Mouse (Mus musculus) hindbrain, embryonic 12.5 days (tissue): Measurements from ENCODE around the gene Hist1h2bp. TPM values are rescaled to one million over a fixed set of nuclear protein-coding genes. Genes with fewer than 3 reads are reported as not detected.
"Not testable (repeated sequence)": the region's sequence is repeated elsewhere in the genome, so short reads cannot be mapped to it uniquely, and the experiment has no call there.

ENCODE experiments used
- ATAC-seq: fragments of 200-750 bp; cut with Nextera tagmentation; 2 replicates; pipeline ENCODE4 v1.8.0; 2017; ENCODE audit warnings: moderate TSS enrichment; ENCODE audit not compliant: low FRiP score
- H3K27ac ChIP-seq: fragments of 300-500 bp; sonication (generic); 2 replicates; pipeline ENCODE4 v1.5.1; 2016; ENCODE audit warnings: mild to moderate bottlenecking
- H3K27me3 ChIP-seq: fragments of 300-500 bp; sonication (generic); 2 replicates; pipeline ENCODE4 v1.6.1; 2016; ENCODE audit warnings: mild to moderate bottlenecking
- H3K36me3 ChIP-seq: fragments of 300-500 bp; sonication (generic); 2 replicates; pipeline ENCODE4 v1.6.1; 2016; ENCODE audit warnings: mild to moderate bottlenecking
- H3K4me1 ChIP-seq: fragments of 300-500 bp; sonication (generic); 2 replicates; pipeline ENCODE4 v1.6.1; 2016
- H3K4me2 ChIP-seq: fragments of 300-500 bp; sonication (generic); replicated peaks from 2 replicates; pipeline ENCODE4 v1.6.1; 2016; ENCODE audit warnings: mild to moderate bottlenecking
- H3K4me3 ChIP-seq: fragments of 300-500 bp; sonication (generic); 2 replicates; pipeline ENCODE4 v1.5.1; 2016; ENCODE audit warnings: mild to moderate bottlenecking
- H3K9ac ChIP-seq: fragments of 300-500 bp; sonication (generic); 2 replicates; pipeline ENCODE4 v1.6.1; 2016; ENCODE audit warnings: mild to moderate bottlenecking, moderate library complexity
- H3K9me3 ChIP-seq: fragments of 300-500 bp; sonication (generic); replicated peaks from 2 replicates; pipeline ENCODE4 v1.6.1; 2016; ENCODE audit warnings: mild to moderate bottlenecking
- WGBS: fragments of 180-500 bp; shearing (Covaris S2); methylation state at CpG from one replicate; pipeline ENCODE4 v1.1.7; 2016; 5-methylcytosine and 5-hydroxymethylcytosine counted together
- polyA plus RNA-seq: library from polyadenylated mRNA; unstranded; fragments of >200 nt; fragmentation: Nextera tagmentation; extraction: Ambion mirVana; gene quantifications from 2 replicates; pipeline ENCODE4 v1.2.1, GENCODE M21; 2016

The Hist1h2bp gene
- 1.9 and 2.4 TPM in 2 replicates for polyA plus RNA-seq

- H3K36me3 ChIP-seq, H3K27me3 ChIP-seq, H3K9me3 ChIP-seq: not testable (repeated sequence)
- H3K27ac ChIP-seq: peak within 1 kb of the TSS; percentile 82
- peak; percentile 97 for ATAC-seq
- peak within 1 kb of the TSS; percentile 47 for H3K9ac ChIP-seq
- H3K4me1 ChIP-seq: peaks cover 31% of the 10 kb centered on the region
- peak within 1 kb of the TSS; percentile 33 for H3K4me3 ChIP-seq
- WGBS: under 1% methylated on average over 44 of the region's 63 CpGs
- H3K4me2 ChIP-seq: peak within 1 kb of the TSS; percentile 59
Measured at GRCm38 (mm10) chr13:21786899-21787629, at the start of gene Hist1h2bp, which contains the start of gene Hist1h2an. Hist1h2bp (plus strand) TSS chr13:21787461. Hist1h2an (minus strand) TSS chr13:21787218.

- Histone ChIP-seq H3K27me3 (no peaks in the 10 kb centered on the region), H3K9ac (no peak overlapping the region), H3K36me3 (no peaks in the 10 kb centered on the region), H3K9me3 (no peaks in the 10 kb centered on the region), H3K4me2 (no peak overlapping the region), H3K4me1 (peaks cover 17% of the 10 kb centered on the region), H3K27ac (no peak overlapping the region), H3K4me3 (no peak overlapping the region)
- ATAC-seq: no peak
- WGBS: 98% methylated on average over 1 of the region's 1 CpGs
Measured at GRCm38 (mm10) chr13:21745006-21745405, 42.3 kb upstream of the Hist1h2bp start.

GRCm38 (mm10) chr13:21749387-21750158 lies 37.7 kb upstream of the Hist1h2bp start:
- no peak for ATAC-seq
- 7% methylated on average over 5 of the region's 5 CpGs for WGBS

GRCm38 (mm10) chr13:21750159-21751017 lies 36.9 kb upstream of the Hist1h2bp start, which contains the start of gene Hist1h4k:
Hist1h4k (minus strand) TSS chr13:21750505.
- ATAC-seq: peak; percentile 90
- Histone ChIP-seq H3K4me3 (peak within 1 kb of the TSS; percentile 51), H3K9ac (peak within 1 kb of the TSS; percentile 67), H3K4me1 (peaks cover 34% of the 10 kb centered on the region), H3K27ac (peak within 1 kb of the TSS; percentile 93), H3K4me2 (peak within 1 kb of the TSS; percentile 87)
- H3K36me3 ChIP-seq, H3K27me3 ChIP-seq, H3K9me3 ChIP-seq: not testable (repeated sequence)
- WGBS: under 1% methylated on average over 52 of the region's 56 CpGs

More at GRCm38 (mm10) chr13:21749387-21750158, 37.7 kb upstream of the Hist1h2bp start:
- peak overlapping the region; percentile 67 for H3K9ac ChIP-seq
- H3K4me1 ChIP-seq: peaks cover 30% of the 10 kb centered on the region
- H3K9me3 ChIP-seq: no peaks in the 10 kb centered on the region
- peak overlapping the region; percentile 87 for H3K4me2 ChIP-seq
- no peaks in the 10 kb centered on the region for H3K36me3 ChIP-seq
- H3K4me3 ChIP-seq: peak overlapping the region; percentile 51
- H3K27me3 ChIP-seq: no peaks in the 10 kb centered on the region
- peak overlapping the region; percentile 93 for H3K27ac ChIP-seq

DNA sequence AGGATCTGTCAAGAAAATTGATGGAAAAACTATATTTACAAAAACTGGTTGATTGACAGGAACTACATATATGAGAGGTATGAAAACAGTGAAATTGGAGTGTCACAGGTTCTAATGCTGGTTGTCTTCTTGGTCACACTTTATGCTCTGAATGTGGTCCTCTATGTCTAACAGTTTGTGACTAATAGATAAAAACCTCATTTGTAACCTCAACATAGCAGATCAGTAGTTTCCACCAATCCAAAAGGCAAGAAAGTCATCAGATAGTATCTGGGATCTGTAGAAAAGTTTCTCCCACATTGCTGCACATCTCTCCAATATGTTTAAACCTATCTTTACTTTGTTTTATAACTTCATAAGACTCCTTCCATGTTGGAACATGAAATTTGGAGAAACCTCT lies 35.8 kb upstream of the Hist1h2bp start:
- no peak overlapping the region for H3K4me2 ChIP-seq
- H3K4me1 ChIP-seq: peaks cover 34% of the 10 kb centered on the region
- ATAC-seq: no peak
- H3K4me3 ChIP-seq: no peak overlapping the region
- H3K27me3 ChIP-seq: no peaks in the 10 kb centered on the region
- H3K9ac ChIP-seq: no peak overlapping the region
- 0 out of 2 replicates have a peak overlapping the region, but pooled peaks have one; percentile 23 for H3K27ac ChIP-seq
- H3K9me3 ChIP-seq: no peaks in the 10 kb centered on the region
- no peaks in the 10 kb centered on the region for H3K36me3 ChIP-seq

GRCm38 (mm10) chr13:21751827-21752226 lies 35.4 kb upstream of the Hist1h2bp start:
- no peak for ATAC-seq

GRCm38 (mm10) chr13:21752356-21752755 lies 34.9 kb upstream of the Hist1h2bp start:
- H3K9me3 ChIP-seq: no peaks in the 10 kb centered on the region
- H3K4me1 ChIP-seq: peaks cover 30% of the 10 kb centered on the region
- WGBS: 44% methylated on average over 3 of the region's 3 CpGs
- H3K36me3 ChIP-seq: no peaks in the 10 kb centered on the region
- no peak overlapping the region for H3K4me3 ChIP-seq
- H3K9ac ChIP-seq: no peak overlapping the region
- H3K27me3 ChIP-seq: no peaks in the 10 kb centered on the region
- ATAC-seq: no peak
- H3K27ac ChIP-seq: peak overlapping the region; percentile 40; the same call in 1 of the 2 replicates
- peak overlapping the region; percentile 71 for H3K4me2 ChIP-seq

More at GRCm38 (mm10) chr13:21751827-21752226, 35.4 kb upstream of the Hist1h2bp start:
- H3K27me3 ChIP-seq: no peaks in the 10 kb centered on the region
- H3K4me3 ChIP-seq: no peak overlapping the region
- peak overlapping the region; percentile 71; the same call in 1 of the 2 replicates for H3K4me2 ChIP-seq
- H3K9me3 ChIP-seq: no peaks in the 10 kb centered on the region
- H3K36me3 ChIP-seq: no peaks in the 10 kb centered on the region
- 76% methylated on average over 3 of the region's 3 CpGs for WGBS
- no peak overlapping the region for H3K27ac ChIP-seq
- H3K9ac ChIP-seq: no peak overlapping the region
- peaks cover 34% of the 10 kb centered on the region for H3K4me1 ChIP-seq

GRCm38 (mm10) chr13:21753051-21753523 lies 34.2 kb upstream of the Hist1h2bp start:
- Histone ChIP-seq H3K4me1 (peaks cover 27% of the 10 kb centered on the region), H3K4me3 (peak overlapping the region; percentile 44), H3K9me3 (no peaks in the 10 kb centered on the region), H3K27me3 (no peaks in the 10 kb centered on the region), H3K9ac (peak overlapping the region; percentile 61), H3K4me2 (peak overlapping the region; percentile 71), H3K36me3 (no peaks in the 10 kb centered on the region), H3K27ac (peak overlapping the region; percentile 93)
- no peak for ATAC-seq
- 2% methylated on average over 10 of the region's 10 CpGs for WGBS

- WGBS: under 1% methylated on average over 48 of the region's 50 CpGs
- H3K36me3 ChIP-seq, H3K9me3 ChIP-seq, H3K27me3 ChIP-seq: not testable (repeated sequence)
- H3K4me1 ChIP-seq: peaks cover 24% of the 10 kb centered on the region
- peak within 1 kb of the TSS; percentile 71 for H3K4me2 ChIP-seq
- peak within 1 kb of the TSS; percentile 93 for H3K27ac ChIP-seq
- peak; percentile 94 for ATAC-seq
- H3K9ac ChIP-seq: peak within 1 kb of the TSS; percentile 68
- peak within 1 kb of the TSS; percentile 44 for H3K4me3 ChIP-seq
Measured at GRCm38 (mm10) chr13:21753524-21754285, 33.6 kb upstream of the Hist1h2bp start, which contains the start of the genes Hist1h2ak and Hist1h2bn. Hist1h2ak (minus strand) TSS chr13:21753827. Hist1h2bn (plus strand) TSS chr13:21754123.

- H3K4me3 ChIP-seq: peak overlapping the region; percentile 44
- not testable (repeated sequence) for H3K27me3 ChIP-seq, H3K36me3 ChIP-seq, H3K9me3 ChIP-seq
- H3K4me2 ChIP-seq: peak overlapping the region; percentile 71
- under 1% methylated on average over 13 of the region's 26 CpGs for WGBS
- peak; percentile 14 for ATAC-seq
- H3K4me1 ChIP-seq: peaks cover 19% of the 10 kb centered on the region
- peak overlapping the region; percentile 68 for H3K9ac ChIP-seq
- H3K27ac ChIP-seq: peak overlapping the region; percentile 93
Measured at GRCm38 (mm10) chr13:21754294-21755001, 32.8 kb upstream of the Hist1h2bp start.
